Mouse (Mus musculus): ENCODE measurements around the gene 9230113P08Rik. TPM values are rescaled to one million over a fixed set of nuclear protein-coding genes. Genes with fewer than 3 reads are reported as not detected.

Gene 9230113P08Rik
- not detected for polyA plus RNA-seq (2017; shearing (Covaris generic))

DNA sequence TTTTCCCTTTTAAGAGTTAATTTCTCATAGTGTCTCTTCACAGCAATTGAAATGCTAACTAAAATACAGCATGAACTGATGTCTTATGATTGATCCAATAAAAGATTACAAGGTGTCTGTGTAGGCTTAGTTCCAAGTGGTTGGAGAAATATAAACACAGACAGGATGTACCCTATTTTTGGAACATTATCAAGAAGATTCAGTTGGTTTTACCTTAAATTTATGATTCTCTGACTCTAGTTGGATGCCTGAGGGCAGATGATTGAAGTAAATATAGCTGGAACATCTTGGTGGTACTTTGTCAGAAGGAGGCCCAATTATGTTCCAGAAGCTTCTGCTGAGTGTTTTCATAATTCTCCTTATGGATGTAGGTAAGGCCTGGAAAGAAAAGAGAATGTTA is at the start of gene 9230113P08Rik:
Gene 9230113P08Rik, plus strand, starts transcription at position 301 of the 400 bp plus-strand sequence.

Other genes starting within 250 kb of the 9230113P08Rik start
- gene Pate1, start 221.0 kb upstream of the 9230113P08Rik start, polyA plus RNA-seq (2017; shearing (Covaris generic)) = 0.34 TPM
- gene Gm17677, start 167.4 kb upstream of the 9230113P08Rik start, polyA plus RNA-seq (2017; shearing (Covaris generic)) = not detected
- gene Gm17727, start 130.3 kb upstream of the 9230113P08Rik start, polyA plus RNA-seq (2017; shearing (Covaris generic)) = not detected
- gene Gm27235, start 118.3 kb upstream of the 9230113P08Rik start, polyA plus RNA-seq (2017; shearing (Covaris generic)) = not detected
- gene D730048I06Rik, start 118.3 kb upstream of the 9230113P08Rik start, polyA plus RNA-seq (2017; shearing (Covaris generic)) = not detected
- not detected for gene 9230110F15Rik, start 64.3 kb upstream of the 9230113P08Rik start, polyA plus RNA-seq (2017; shearing (Covaris generic))
- not detected for gene Gm5916, start 220.4 kb downstream of the 9230113P08Rik start, polyA plus RNA-seq (2017; shearing (Covaris generic))